Mouse (Mus musculus) CH12.LX (cell line): ENCODE results near the gene Pheta1. TPM values are rescaled to one million over a fixed set of nuclear protein-coding genes. Genes with fewer than 3 reads are reported as not detected.

Experiments used
- DNase-seq: peaks from one replicate; pipeline ENCODE4 v3.0.0-alpha.2; 2013; ENCODE audit errors: extremely low read depth
- H3K27ac ChIP-seq: 2 replicates; pipeline ENCODE4 v1.5.1; 2012; ENCODE audit warnings: low read depth, mild to moderate bottlenecking, control low read depth, moderate library complexity; ENCODE audit not compliant: insufficient read depth
- H3K27me3 ChIP-seq: replicated peaks from 2 replicates; pipeline ENCODE3; 2012; ENCODE audit warnings: inconsistent platforms
- H3K36me3 ChIP-seq, 2 experiments: replicated peaks in 1 of 2; 2 replicates each; pipeline versions ENCODE3 to v1.6.1; 2012; ENCODE audit warnings: inconsistent platforms in 1 of 2, low read length in 1 of 2, mild to moderate bottlenecking in 1 of 2, mixed read lengths in 1 of 2, moderate library complexity in 1 of 2; ENCODE audit not compliant: control insufficient read depth in 1 of 2, insufficient read depth in 1 of 2
- H3K4me1 ChIP-seq, 2 experiments: 2 replicates each; pipeline ENCODE4 v1.6.1; 2012; ENCODE audit warnings: inconsistent platforms in 1 of 2, moderate library complexity in 1 of 2; ENCODE audit not compliant: insufficient read depth in 2 of 2, control insufficient read depth in 1 of 2
- H3K4me2 ChIP-seq: 2 replicates; pipeline ENCODE4 v1.6.1; 2012; ENCODE audit warnings: low read depth, mild to moderate bottlenecking, control low read depth; ENCODE audit not compliant: poor library complexity, insufficient read depth, severe bottlenecking
- H3K4me3 ChIP-seq, 3 experiments: fragments of 150-350 bp in 1 of 3; sonication (generic) in 1 of 3; replicated peaks in 1 of 3; 2 replicates each; pipeline versions ENCODE3 to v1.5.1; 2011 to 2012; ENCODE audit warnings: low read depth in 2 of 3, low read length in 2 of 3, mild to moderate bottlenecking in 2 of 3, moderate library complexity in 2 of 3, control low read depth in 1 of 3, improper control_type of control experiment in 1 of 3, inconsistent platforms in 1 of 3, mixed read lengths in 1 of 3; ENCODE audit not compliant: poor library complexity in 1 of 3
- H3K79me2 ChIP-seq: replicated peaks from 2 replicates; pipeline ENCODE4 v1.6.1; 2012; ENCODE audit warnings: mild to moderate bottlenecking, moderate library complexity; ENCODE audit not compliant: control insufficient read depth, poor library complexity, insufficient read depth, severe bottlenecking; ENCODE audit errors: extremely low read depth
- H3K9ac ChIP-seq: 2 replicates; pipeline ENCODE4 v1.6.1; 2012; ENCODE audit warnings: low read depth, mild to moderate bottlenecking, control low read depth, moderate library complexity; ENCODE audit not compliant: insufficient read depth
- H3K9me3 ChIP-seq: replicated peaks from 2 replicates; pipeline ENCODE3; 2012; ENCODE audit warnings: low read length, inconsistent platforms, mixed read lengths
- BHLHE40 ChIP-seq: IDR thresholded peaks from 2 replicates; pipeline ENCODE4 v1.6.1; 2011; ENCODE audit warnings: mild to moderate bottlenecking, low read depth, low read length, improper control_type of control experiment
- CHD1 ChIP-seq: IDR thresholded peaks from 2 replicates; pipeline ENCODE4 v1.6.1; 2012; ENCODE audit warnings: low read depth, low read length, improper control_type of control experiment, inconsistent platforms
- CHD2 ChIP-seq: IDR thresholded peaks from 2 replicates; pipeline ENCODE4 v1.6.1; 2011; ENCODE audit warnings: low read length, improper control_type of control experiment
- CTCF ChIP-seq, 2 experiments: IDR thresholded peaks in 1 of 2; conservative IDR thresholded peaks in 1 of 2; 2 replicates each; pipeline ENCODE4 v1.5.1; 2011 to 2012; ENCODE audit warnings: low read depth in 2 of 2, low read length in 2 of 2, improper control_type of control experiment in 1 of 2, inconsistent platforms in 1 of 2, mild to moderate bottlenecking in 1 of 2, moderate library complexity in 1 of 2
- E2F4 ChIP-seq: IDR thresholded peaks from 2 replicates; pipeline ENCODE4 v1.6.1; 2011; ENCODE audit warnings: low read depth, low read length, improper control_type of control experiment; ENCODE audit not compliant: insufficient replicate concordance
- ELF1 ChIP-seq: IDR thresholded peaks from 2 replicates; pipeline ENCODE4 v1.6.1; 2014; ENCODE audit warnings: low read depth, mild to moderate bottlenecking, inconsistent platforms, low read length, improper control_type of control experiment
- EP300 ChIP-seq: IDR thresholded peaks from 2 replicates; pipeline ENCODE4 v1.6.1; 2011; ENCODE audit warnings: low read length, improper control_type of control experiment
- ETS1 ChIP-seq: conservative IDR thresholded peaks from 2 replicates; pipeline ENCODE4 v1.6.1; 2012; ENCODE audit warnings: low read depth, mild to moderate bottlenecking, inconsistent platforms, low read length, improper control_type of control experiment, moderate library complexity
- HCFC1 ChIP-seq: IDR thresholded peaks from 2 replicates; pipeline ENCODE4 v1.6.1; 2012; ENCODE audit warnings: low read depth, mild to moderate bottlenecking, inconsistent platforms, low read length, improper control_type of control experiment
- IRF4 ChIP-seq: IDR thresholded peaks from 2 replicates; pipeline ENCODE4 v1.6.1; 2014; ENCODE audit warnings: low read depth, mild to moderate bottlenecking, inconsistent platforms, low read length, improper control_type of control experiment
- JUN ChIP-seq: IDR thresholded peaks from 2 replicates; pipeline ENCODE4 v1.6.1; 2011; ENCODE audit warnings: low read depth, mild to moderate bottlenecking, low read length, improper control_type of control experiment, moderate library complexity; ENCODE audit not compliant: insufficient read depth
- JUND ChIP-seq: conservative IDR thresholded peaks from 2 replicates; pipeline ENCODE4 v1.6.1; 2011; ENCODE audit warnings: low read depth, low read length, improper control_type of control experiment
- KAT2A ChIP-seq: IDR thresholded peaks from 2 replicates; pipeline ENCODE4 v1.6.1; 2012; ENCODE audit warnings: low read length, improper control_type of control experiment, inconsistent platforms; ENCODE audit not compliant: insufficient replicate concordance
- MAFK ChIP-seq: IDR thresholded peaks from 2 replicates; pipeline ENCODE4 v1.6.1; 2011; ENCODE audit warnings: low read length, improper control_type of control experiment; ENCODE audit not compliant: insufficient replicate concordance
- MAX ChIP-seq: IDR thresholded peaks from 2 replicates; pipeline ENCODE4 v1.6.1; 2011; ENCODE audit warnings: low read length, improper control_type of control experiment
- MAZ ChIP-seq: IDR thresholded peaks from 2 replicates; pipeline ENCODE4 v1.6.1; 2012; ENCODE audit warnings: low read depth, mild to moderate bottlenecking, inconsistent platforms, low read length, improper control_type of control experiment, moderate library complexity
- MEF2A ChIP-seq: IDR thresholded peaks from 2 replicates; pipeline ENCODE4 v1.6.1; 2014; ENCODE audit warnings: low read depth, mild to moderate bottlenecking, inconsistent platforms, low read length, improper control_type of control experiment, borderline replicate concordance
- MXI1 ChIP-seq: IDR thresholded peaks from 2 replicates; pipeline ENCODE4 v1.6.1; 2011; ENCODE audit warnings: mild to moderate bottlenecking, low read depth, low read length, improper control_type of control experiment
- MYC ChIP-seq: IDR thresholded peaks from 2 replicates; pipeline ENCODE4 v1.6.1; 2011; ENCODE audit warnings: low read depth, mild to moderate bottlenecking, improper control_type of control experiment, low read length
- NELFE ChIP-seq: IDR thresholded peaks from 2 replicates; pipeline ENCODE4 v1.6.1; 2011; ENCODE audit warnings: low read depth, low read length, improper control_type of control experiment
- NRF1 ChIP-seq: IDR thresholded peaks from 2 replicates; pipeline ENCODE4 v1.6.1; 2014; ENCODE audit warnings: low read depth, mild to moderate bottlenecking, inconsistent platforms, low read length, improper control_type of control experiment, moderate library complexity
- PAX5 ChIP-seq: IDR thresholded peaks from 2 replicates; pipeline ENCODE4 v1.6.1; 2012; ENCODE audit warnings: low read length, inconsistent platforms, mixed read lengths
- RAD21 ChIP-seq: IDR thresholded peaks from 2 replicates; pipeline ENCODE4 v1.6.1; 2011; ENCODE audit warnings: low read depth, mild to moderate bottlenecking, low read length, improper control_type of control experiment, moderate library complexity
- RCOR1 ChIP-seq: conservative IDR thresholded peaks from 2 replicates; pipeline ENCODE4 v1.6.1; 2012; ENCODE audit warnings: low read depth, mild to moderate bottlenecking, inconsistent platforms, low read length, improper control_type of control experiment
- SIN3A ChIP-seq: IDR thresholded peaks from 2 replicates; pipeline ENCODE4 v1.6.1; 2012; ENCODE audit warnings: low read length, improper control_type of control experiment, inconsistent platforms
- SMC3 ChIP-seq: IDR thresholded peaks from 2 replicates; pipeline ENCODE4 v1.6.1; 2011; ENCODE audit warnings: low read depth, low read length, improper control_type of control experiment
- TBP ChIP-seq: conservative IDR thresholded peaks from 2 replicates; pipeline ENCODE4 v1.6.1; 2011; ENCODE audit warnings: low read depth, low read length, improper control_type of control experiment
- TCF12 ChIP-seq: IDR thresholded peaks from 2 replicates; pipeline ENCODE4 v1.6.1; 2014; ENCODE audit warnings: low read depth, mild to moderate bottlenecking, inconsistent platforms, low read length, improper control_type of control experiment
- UBTF ChIP-seq: IDR thresholded peaks from 2 replicates; pipeline ENCODE4 v1.6.1; 2012; ENCODE audit warnings: low read depth, mild to moderate bottlenecking, inconsistent platforms, low read length, improper control_type of control experiment, moderate library complexity
- USF1 ChIP-seq: IDR thresholded peaks from 2 replicates; pipeline ENCODE4 v1.6.1; 2014; ENCODE audit warnings: low read depth, mild to moderate bottlenecking, inconsistent platforms, low read length, improper control_type of control experiment
- USF2 ChIP-seq: conservative IDR thresholded peaks from 2 replicates; pipeline ENCODE4 v1.6.1; 2011; ENCODE audit warnings: low read depth, low read length, improper control_type of control experiment
- ZC3H11A ChIP-seq: IDR thresholded peaks from 2 replicates; pipeline ENCODE4 v1.6.1; 2012; ENCODE audit warnings: low read depth, mild to moderate bottlenecking, inconsistent platforms, low read length, improper control_type of control experiment
- ZKSCAN1 ChIP-seq: IDR thresholded peaks from 2 replicates; pipeline ENCODE4 v1.6.1; 2012; ENCODE audit warnings: low read depth, inconsistent platforms, low read length, improper control_type of control experiment, borderline replicate concordance
- dilution Hi-C: fragments of 300-500 bp; cut with MboI; formaldehyde crosslinking; loops from 2 replicates; pipeline ENCODE4 v1.14.3; 2020; ENCODE audit warnings: low sequenced_read_pairs; ENCODE audit not compliant: extremely low pct_unique_long_range_greater_than_20kb, extremely low pct_ligation_motif_present
- in situ Hi-C: fragments of 300-500 bp; cut with MboI; formaldehyde crosslinking; loops from 3 replicates; pipeline ENCODE4 v1.14.3; 2019; ENCODE audit warnings: low sequenced_read_pairs, low pct_ligation_motif_present, low pct_unique_long_range_greater_than_20kb, mixed read lengths
- polyA plus RNA-seq: library from polyadenylated mRNA; unstranded; fragments of >175 nt; gene quantifications from 2 replicates; pipeline ENCODE4 v1.2.1, GENCODE M21; 2012; ENCODE audit warnings: low read depth; ENCODE audit not compliant: insufficient read length
- total RNA-seq, 2 experiments: library from RNA; depleted of rRNA; stranded (reverse); fragments of 300-350 nt in 1 of 2; fragments of >200 nt in 1 of 2; gene quantifications; 2 replicates each; pipeline ENCODE4 v1.2.3; 2012 to 2014

Pheta1 gene
- total and polyA plus RNA-seq, 3 experiments: 1.4 to 4.5 (median 2.0) TPM

DNA sequence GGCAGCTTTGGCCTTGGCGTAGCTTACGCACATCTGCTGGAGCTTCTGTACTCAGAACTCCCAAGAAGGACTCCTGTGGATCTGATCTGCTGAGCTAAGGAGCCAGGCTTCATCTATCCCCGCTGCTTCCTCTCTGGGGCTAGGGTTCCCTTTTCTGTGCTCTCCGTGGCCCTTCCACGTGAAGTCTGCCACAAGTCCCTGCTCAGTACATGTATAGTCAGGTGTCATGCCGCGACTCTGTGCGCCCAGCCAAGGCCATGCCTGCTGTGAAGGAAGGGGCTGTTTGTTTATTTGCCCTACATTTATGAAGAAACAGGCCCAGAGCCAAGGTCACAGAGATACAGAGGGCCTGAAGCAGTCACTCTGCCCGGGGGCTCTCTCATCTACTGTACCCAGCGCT lies 6.8 kb upstream of the Pheta1 start:
- H3K27me3 ChIP-seq: peaks cover 27% of the 10 kb centered on the region

DNA sequence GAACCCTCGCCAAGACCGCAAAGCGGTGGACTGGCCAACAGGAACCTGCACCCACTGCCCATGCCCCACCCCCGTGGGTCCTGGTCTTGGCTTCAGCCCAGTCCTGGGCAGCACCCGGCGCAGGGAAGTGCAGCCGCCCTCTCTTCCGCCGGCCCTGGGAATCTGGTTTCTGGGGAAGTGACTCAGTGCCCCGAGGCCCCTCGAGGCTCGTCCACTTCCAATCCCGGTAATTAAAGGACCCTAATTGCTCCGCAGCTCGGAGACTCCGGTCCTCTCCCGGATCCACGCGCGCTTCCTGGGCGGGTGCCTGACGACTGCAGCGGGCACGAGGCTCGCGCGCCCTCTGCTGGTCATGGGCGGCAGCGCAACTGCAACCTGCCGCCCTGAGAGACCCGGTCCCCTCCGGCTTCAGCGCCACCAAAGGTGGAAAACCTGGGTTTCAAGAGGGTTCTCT lies 6.1 kb upstream of the Pheta1 start:
- H3K4me1 ChIP-seq: peaks cover 13 to 39% of the 10 kb centered on the region in 2 experiments
- TF ChIP-seq MEF2A: no peak
- TF ChIP-seq BHLHE40: no peak
- TF ChIP-seq CTCF (conservative IDR thresholded peaks at IDR 0.05 in 1 of 2, IDR thresholded peaks at IDR 0.05 in 1 of 2; ENCODE audit: low read depth in 2 of 2, low read length in 2 of 2): peak; percentile 73 to 97
- no peak for TF ChIP-seq EP300
- TF ChIP-seq JUND: no peak
- TF ChIP-seq IRF4: peak; percentile 63; the same call in 1 of the 2 replicates
- no peak for TF ChIP-seq MAZ
- TF ChIP-seq CHD2: no peak
- TF ChIP-seq ETS1: no peak
- TF ChIP-seq RCOR1: no peak
- peak; percentile 60; the same call in 1 of the 2 replicates for TF ChIP-seq MXI1
- TF ChIP-seq MYC: no peak
- TF ChIP-seq SIN3A: 0 out of 2 replicates have a peak, but pooled peaks have one; percentile 48
- no peak for TF ChIP-seq UBTF
- TF ChIP-seq ELF1: peak; percentile 62
- no peak for TF ChIP-seq PAX5
- TF ChIP-seq TBP: no peak
- no peak for TF ChIP-seq MAFK
- TF ChIP-seq NRF1: no peak
- no peak for TF ChIP-seq E2F4
- peak; percentile 76 for TF ChIP-seq ZC3H11A
- TF ChIP-seq KAT2A: no peak
- no peak for TF ChIP-seq USF1
- TF ChIP-seq HCFC1: peak; percentile 11; the same call in 1 of the 2 replicates
- TF ChIP-seq RAD21: peak; percentile 97
- TF ChIP-seq ZKSCAN1: no peak
- TF ChIP-seq CHD1: no peak
- peak; percentile 63; the same call in 1 of the 2 replicates for TF ChIP-seq NELFE
- TF ChIP-seq JUN: no peak
- TF ChIP-seq SMC3: peak; percentile 95
- peak; percentile 24; the same call in 1 of the 2 replicates for TF ChIP-seq MAX
- TF ChIP-seq USF2: no peak
- TF ChIP-seq TCF12: 0 out of 2 replicates have a peak, but pooled peaks have one; percentile 48

More for the DNA sequence above, 6.8 kb upstream of the Pheta1 start:
- TF ChIP-seq MAZ: no peak
- TF ChIP-seq, all 38 proteins: peak for 0
- Histone ChIP-seq H3K4me1 (peaks cover 13 to 38% of the 10 kb centered on the region in 2 experiments), H3K9ac (no peak overlapping the region), H3K79me2 (no peaks in the 10 kb centered on the region), H3K9me3 (peaks cover 8% of the 10 kb centered on the region), H3K27ac (no peak overlapping the region), H3K4me2 (no peak overlapping the region), H3K4me3 (no peak overlapping the region), H3K36me3 (no peaks in the 10 kb centered on the region)
- in situ Hi-C loops: no loop called here
- no peak for DNase-seq
- dilution Hi-C loops: no loop called here

More for the DNA sequence above, 6.1 kb upstream of the Pheta1 start:
- peak; percentile 55 for DNase-seq
- dilution Hi-C loops: no loop called here
- Histone ChIP-seq H3K4me3 (peak overlapping the region; percentile 36 to 49 (median 45)), H3K9me3 (peaks cover 8% of the 10 kb centered on the region), H3K36me3 (no peaks in the 10 kb centered on the region), H3K27me3 (peaks cover 30% of the 10 kb centered on the region), H3K4me2 (peak overlapping the region; percentile 54), H3K27ac (no peak overlapping the region), H3K79me2 (no peaks in the 10 kb centered on the region), H3K9ac (peak overlapping the region; percentile 29; the same call in 1 of the 2 replicates)
- in situ Hi-C loops: no loop called here
